Mouse (Mus musculus): ENCODE results near the gene BC107364.
"Not testable (repeated sequence)": the region's sequence is repeated elsewhere in the genome, so short reads cannot be mapped to it uniquely, and the experiment has no call there.

The BC107364 gene

GRCm38 (mm10) chr3:96449762-96450585, 2.1 kb downstream of the BC107364 start:
- DNase-seq, result not testable (repeated sequence)

GRCm38 (mm10) chr3:96445436-96445835, 6.7 kb downstream of the BC107364 start:
- DNase-seq, result no peak

- peak; percentile 74 for DNase-seq
Measured at GRCm38 (mm10) chr3:96440578-96440977, 11.5 kb downstream of the BC107364 start.

GRCm38 (mm10) chr3:96435557-96436091, 16.5 kb downstream of the BC107364 start:
- DNase-seq, result no peak

- no peak for DNase-seq
Measured at GRCm38 (mm10) chr3:96432207-96432606, 19.9 kb downstream of the BC107364 start.

GRCm38 (mm10) chr3:96429819-96430132, 22.3 kb downstream of the BC107364 start:
- no peak for DNase-seq

GRCm38 (mm10) chr3:96428941-96429818, 22.9 kb downstream of the BC107364 start:
- DNase-seq, result no peak

GRCm38 (mm10) chr3:96427761-96428462, 24.2 kb downstream of the BC107364 start:
- peak; percentile 25 for DNase-seq

- DNase-seq, result no peak
Measured at GRCm38 (mm10) chr3:96427311-96427710, 24.8 kb downstream of the BC107364 start.

GRCm38 (mm10) chr3:96426268-96426667, 25.8 kb downstream of the BC107364 start:
- DNase-seq, result no peak

- not testable (repeated sequence) for DNase-seq
Measured at GRCm38 (mm10) chr3:96424447-96424846, 27.7 kb downstream of the BC107364 start.

- no peak for DNase-seq
Measured at GRCm38 (mm10) chr3:96423889-96424288, 28.2 kb downstream of the BC107364 start.

- DNase-seq, result no peak
Measured at GRCm38 (mm10) chr3:96420796-96421195, 31.3 kb downstream of the BC107364 start.

- DNase-seq, result not testable (repeated sequence)
Measured at GRCm38 (mm10) chr3:96418902-96419301, 33.2 kb downstream of the BC107364 start.

- DNase-seq, result no peak
Measured at GRCm38 (mm10) chr3:96417850-96418815, 34.0 kb downstream of the BC107364 start.

GRCm38 (mm10) chr3:96416595-96416994, 35.5 kb downstream of the BC107364 start:
- no peak for DNase-seq

- DNase-seq, result no peak
Measured at GRCm38 (mm10) chr3:96416056-96416455, 36.0 kb downstream of the BC107364 start.

- no peak for DNase-seq
Measured at GRCm38 (mm10) chr3:96414951-96415327, 37.2 kb downstream of the BC107364 start.

GRCm38 (mm10) chr3:96414126-96414950, 37.8 kb downstream of the BC107364 start:
- peak; percentile 73 for DNase-seq

- DNase-seq, result no peak
Measured at GRCm38 (mm10) chr3:96413581-96414125, 38.5 kb downstream of the BC107364 start.

Data from kidney, postnatal 14 days (tissue).